Mouse (Mus musculus) E14TG2a.4 (cell line): Measurements from ENCODE around the gene Morc1.

Source experiments
- H3K27me3 ChIP-seq: 2 replicates; pipeline ENCODE4 v1.6.1; 2014; ENCODE audit warnings: low read length, control low read depth; ENCODE audit not compliant: insufficient read depth
- H3K36me3 ChIP-seq: 2 replicates; pipeline ENCODE4 v1.6.1; 2014; ENCODE audit warnings: low read length, control low read depth; ENCODE audit not compliant: insufficient read depth
- H3K4me1 ChIP-seq: replicated peaks from 2 replicates; pipeline ENCODE4 v1.6.1; 2014; ENCODE audit warnings: low read depth, low read length, control low read depth
- H3K4me3 ChIP-seq: replicated peaks from 2 replicates; pipeline ENCODE4 v1.5.1; 2014; ENCODE audit warnings: mild to moderate bottlenecking, low read length
- H3K9me3 ChIP-seq: 2 replicates; pipeline ENCODE4 v1.6.1; 2014; ENCODE audit warnings: low read length, control low read depth
- CTCF ChIP-seq: conservative IDR thresholded peaks from 2 replicates; pipeline ENCODE4 v1.5.1; 2014; ENCODE audit warnings: low read length
- NANOG ChIP-seq: IDR thresholded peaks from 2 replicates; pipeline ENCODE4 v1.6.1; 2014; ENCODE audit warnings: borderline replicate concordance, low read length, mixed read lengths
- POU5F1 ChIP-seq: IDR thresholded peaks from 2 replicates; pipeline ENCODE4 v1.6.1; 2014; ENCODE audit warnings: low read length, borderline replicate concordance

The Morc1 gene

DNA sequence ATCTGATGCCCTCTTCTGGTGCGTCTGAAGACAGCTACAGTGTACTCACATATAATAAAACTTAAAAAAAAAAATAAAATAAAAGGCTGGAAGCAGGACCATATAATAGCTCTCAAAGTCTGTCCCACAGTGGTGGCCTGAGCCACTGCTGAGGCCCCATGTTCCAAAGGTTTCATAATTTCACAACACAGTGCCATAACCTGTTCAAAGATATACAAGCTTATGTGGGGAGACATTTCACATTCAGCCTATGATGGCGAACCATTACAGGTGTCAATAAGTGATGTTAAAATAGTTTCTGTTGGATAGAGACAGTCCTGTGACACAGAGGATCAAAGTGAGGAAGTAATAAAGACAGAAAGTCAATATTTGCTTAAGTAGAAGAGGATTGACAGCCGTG lies 241.6 kb downstream of the Morc1 start:
- TF ChIP-seq CTCF (no peak), POU5F1 (no peak), NANOG (no peak)
- no peaks in the 10 kb centered on the region for H3K9me3 ChIP-seq
- H3K4me1 ChIP-seq, result no peaks in the 10 kb centered on the region
- H3K4me3 ChIP-seq, result no peak overlapping the region
- no peaks in the 10 kb centered on the region for H3K27me3 ChIP-seq
- no peaks in the 10 kb centered on the region for H3K36me3 ChIP-seq

DNA sequence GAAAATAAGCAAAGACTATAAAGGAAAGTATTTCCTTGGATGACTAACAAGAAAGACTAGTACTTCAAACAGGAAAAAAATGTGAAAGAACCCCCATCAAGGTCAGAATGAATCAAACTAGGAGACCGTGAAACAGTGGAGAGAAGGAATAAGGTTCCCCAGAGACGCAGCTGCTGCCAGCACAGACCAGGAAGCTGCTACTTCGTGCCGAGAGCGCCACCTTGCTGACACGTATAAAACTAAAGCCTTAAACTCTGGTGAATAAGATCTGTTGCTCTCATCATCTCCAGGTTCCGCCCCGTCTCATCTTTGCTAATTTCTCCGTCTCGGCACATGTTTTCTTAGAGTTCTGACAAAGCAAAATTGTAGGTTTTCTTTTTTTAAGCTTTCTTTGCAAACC lies 244.6 kb downstream of the Morc1 start:
- no peaks in the 10 kb centered on the region for H3K27me3 ChIP-seq
- TF ChIP-seq CTCF (peak; percentile 56), NANOG (no peak)
- H3K4me1 ChIP-seq, result no peaks in the 10 kb centered on the region
- H3K4me3 ChIP-seq, result no peak overlapping the region
- H3K36me3 ChIP-seq, result no peaks in the 10 kb centered on the region
- no peaks in the 10 kb centered on the region for H3K9me3 ChIP-seq

DNA sequence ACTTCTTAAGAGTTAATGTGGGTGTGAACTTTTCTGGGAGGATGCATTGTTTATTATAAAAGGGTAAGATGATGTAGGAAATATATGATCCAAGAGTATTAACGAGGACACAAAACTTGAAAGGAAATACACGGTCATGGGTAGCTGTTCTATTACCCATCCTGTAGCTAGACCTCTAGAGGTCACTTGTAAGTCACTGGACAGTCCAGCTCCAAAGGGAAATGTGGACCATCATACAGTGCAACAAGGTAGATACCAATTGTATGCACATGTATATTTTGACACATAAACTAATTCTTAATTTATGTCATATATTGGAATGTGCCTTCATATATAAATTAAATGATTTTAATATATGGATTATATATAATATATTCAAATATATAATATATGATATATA lies 245.2 kb downstream of the Morc1 start:
- H3K27me3 ChIP-seq, result no peaks in the 10 kb centered on the region
- no peak for TF ChIP-seq POU5F1
- H3K9me3 ChIP-seq, result no peaks in the 10 kb centered on the region
- H3K36me3 ChIP-seq, result no peaks in the 10 kb centered on the region
- no peaks in the 10 kb centered on the region for H3K4me1 ChIP-seq
- H3K4me3 ChIP-seq, result no peak overlapping the region

DNA sequence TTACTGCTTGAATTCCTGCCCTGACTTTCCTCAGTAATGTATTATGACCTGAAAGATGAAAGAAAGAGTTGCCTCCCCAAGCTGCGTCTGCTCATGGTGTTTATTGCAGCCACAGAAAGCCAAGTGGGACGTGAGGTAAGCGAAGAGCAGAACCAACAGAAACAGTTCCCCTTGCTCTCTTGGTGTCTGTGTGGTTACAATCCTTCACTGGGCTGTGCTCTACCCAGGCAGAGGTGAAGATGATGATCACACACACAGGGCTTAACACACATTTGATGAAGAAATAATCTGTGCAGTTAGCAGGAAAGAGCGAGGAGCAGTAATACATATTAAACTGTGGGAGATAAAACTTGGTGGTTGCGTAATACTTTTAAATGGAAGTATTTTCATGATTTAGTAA lies 246.3 kb downstream of the Morc1 start:
- H3K36me3 ChIP-seq, result no peaks in the 10 kb centered on the region
- H3K9me3 ChIP-seq, result no peaks in the 10 kb centered on the region
- no peaks in the 10 kb centered on the region for H3K4me1 ChIP-seq
- no peak overlapping the region for H3K4me3 ChIP-seq
- no peaks in the 10 kb centered on the region for H3K27me3 ChIP-seq
- TF ChIP-seq POU5F1 (no peak), CTCF (no peak), NANOG (no peak)

DNA sequence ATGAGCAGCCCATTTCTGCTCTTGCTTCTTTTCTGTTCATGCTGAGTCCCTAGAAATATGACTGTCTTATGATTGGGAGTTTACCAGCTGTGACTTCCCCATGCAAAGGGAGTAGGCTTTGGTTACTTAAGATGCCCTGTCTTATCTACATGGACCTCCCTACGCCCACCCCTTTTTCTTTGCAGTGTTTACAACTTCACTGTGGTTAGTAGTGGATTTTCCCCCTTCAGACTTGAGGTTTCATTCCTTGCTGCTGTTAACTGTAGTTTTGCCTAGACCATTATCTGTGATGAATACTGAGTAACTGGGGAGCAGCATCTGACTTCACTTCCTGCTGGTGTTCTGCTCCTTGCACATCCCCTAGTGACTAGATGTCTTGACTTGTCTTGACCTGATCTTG lies 247.0 kb downstream of the Morc1 start:
- Histone ChIP-seq H3K4me1 (no peaks in the 10 kb centered on the region), H3K4me3 (no peak overlapping the region), H3K36me3 (no peaks in the 10 kb centered on the region), H3K27me3 (no peaks in the 10 kb centered on the region), H3K9me3 (no peaks in the 10 kb centered on the region)
- TF ChIP-seq CTCF (no peak), NANOG (no peak), POU5F1 (no peak)
